Mouse (Mus musculus) stomach, embryonic 14.5 days (tissue): Measurements from ENCODE around the gene Actn4. TPM values are rescaled to one million over a fixed set of nuclear protein-coding genes. Genes with fewer than 3 reads are reported as not detected.
"Not testable (repeated sequence)": the region's sequence is repeated elsewhere in the genome, so short reads cannot be mapped to it uniquely, and the experiment has no call there.

Experiments
- ATAC-seq: fragments of 200-750 bp; cut with Nextera tagmentation; 2 replicates; pipeline ENCODE4 v1.8.0; 2017; ENCODE audit warnings: low read depth, moderate TSS enrichment; ENCODE audit not compliant: insufficient number of reproducible peaks, insufficient read depth, low FRiP score
- H3K27ac ChIP-seq: fragments of 300-500 bp; sonication (generic); 2 replicates; pipeline ENCODE4 v1.5.1; 2014; ENCODE audit warnings: mild to moderate bottlenecking, low read length, moderate library complexity, mixed read lengths
- H3K27me3 ChIP-seq: fragments of 300-500 bp; sonication (generic); 2 replicates; pipeline ENCODE4 v1.6.1; 2014; ENCODE audit warnings: low read length, control low read depth, mixed read lengths; ENCODE audit not compliant: control insufficient read depth, insufficient read depth
- H3K36me3 ChIP-seq: fragments of 300-500 bp; sonication (generic); 2 replicates; pipeline ENCODE4 v1.6.1; 2014; ENCODE audit warnings: mild to moderate bottlenecking, control low read depth, low read length, moderate library complexity, mixed read lengths; ENCODE audit not compliant: control insufficient read depth, insufficient read depth
- H3K4me1 ChIP-seq: fragments of 300-500 bp; sonication (generic); 2 replicates; pipeline ENCODE4 v1.6.1; 2014; ENCODE audit warnings: low read length, control low read depth, mixed read lengths; ENCODE audit not compliant: control insufficient read depth, insufficient read depth
- H3K4me2 ChIP-seq: fragments of 300-500 bp; sonication (generic); replicated peaks from 2 replicates; pipeline ENCODE4 v1.6.1; 2014; ENCODE audit warnings: low read depth, low read length, control low read depth
- H3K4me3 ChIP-seq: fragments of 300-500 bp; sonication (generic); 2 replicates; pipeline ENCODE4 v1.5.1; 2014; ENCODE audit warnings: low read depth, low read length, control low read depth
- H3K9ac ChIP-seq: fragments of 300-500 bp; sonication (generic); replicated peaks from 2 replicates; pipeline ENCODE4 v1.6.1; 2014; ENCODE audit warnings: low read depth, mild to moderate bottlenecking, control low read depth, low read length, moderate library complexity, mixed read lengths
- H3K9me3 ChIP-seq: fragments of 300-500 bp; sonication (generic); 2 replicates; pipeline ENCODE4 v1.6.1; 2016; ENCODE audit warnings: low read depth, low read length, control low read depth; ENCODE audit not compliant: control insufficient read depth
- WGBS: fragments of 180-500 bp; shearing (Covaris S2); extraction: QIAGEN DNeasy Blood & Tissue Kit; methylation state at CpG from one replicate; pipeline ENCODE4 v1.1.7; 2014; 5-methylcytosine and 5-hydroxymethylcytosine counted together
- polyA plus RNA-seq: library from polyadenylated mRNA; unstranded; fragments of >200 nt; fragmentation: Nextera tagmentation; extraction: Ambion mirVana; gene quantifications from 2 replicates; pipeline ENCODE4 v1.2.1, GENCODE M21; 2014

Actn4 gene
- polyA plus RNA-seq, 1 experiment from 2014 or later, result 272 TPM

DNA sequence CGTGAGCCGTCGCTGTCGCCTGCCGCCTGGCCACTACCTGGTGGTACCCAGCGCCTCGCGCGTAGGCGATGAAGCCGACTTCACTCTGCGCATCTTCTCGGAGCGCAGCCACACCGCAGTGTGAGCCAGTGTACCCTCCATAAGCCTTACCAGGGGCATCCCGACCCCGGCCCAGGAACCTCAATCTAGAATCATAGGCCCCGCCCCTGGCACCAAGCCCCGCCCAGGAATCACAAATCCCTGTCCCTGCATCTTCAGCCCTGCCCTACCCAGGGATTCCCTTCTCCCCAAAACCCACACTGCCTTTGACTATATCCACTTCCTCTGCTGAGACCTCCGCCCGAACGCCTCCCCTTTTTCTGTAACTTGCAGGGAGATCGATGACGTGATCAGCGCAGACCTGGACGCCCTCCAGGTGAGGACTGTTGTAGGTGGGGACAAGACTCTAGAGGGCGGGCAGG is 73.4 kb downstream of the Actn4 start:
- Histone ChIP-seq H3K9ac (no peak overlapping the region), H3K9me3 (no peaks in the 10 kb centered on the region), H3K27me3 (peaks cover 15% of the 10 kb centered on the region; the same call in 1 of the 2 replicates), H3K4me3 (peak overlapping the region; percentile 24), H3K4me2 (peak overlapping the region; percentile 55), H3K4me1 (peaks cover 10% of the 10 kb centered on the region), H3K36me3 (peaks cover 22% of the 10 kb centered on the region), H3K27ac (no peak overlapping the region)
- WGBS, result 2% methylated on average over 26 of the region's 27 CpGs
- no peak for ATAC-seq

- ATAC-seq, result 0 out of 2 replicates have a peak, but pooled peaks have one; percentile 42
- H3K9me3 ChIP-seq, result no peaks in the 10 kb centered on the region
- H3K36me3 ChIP-seq, result peaks cover 2% of the 10 kb centered on the region; the same call in 1 of the 2 replicates
- no peak overlapping the region for H3K4me2 ChIP-seq
- peaks cover 10% of the 10 kb centered on the region for H3K4me1 ChIP-seq
- peaks cover 15% of the 10 kb centered on the region; the same call in 1 of the 2 replicates for H3K27me3 ChIP-seq
- 16% methylated on average over 14 of the region's 14 CpGs for WGBS
- no peak overlapping the region for H3K4me3 ChIP-seq
- H3K9ac ChIP-seq, result no peak overlapping the region
- no peak overlapping the region for H3K27ac ChIP-seq
Observed at GRCm38 (mm10) chr7:28886486-28886885, 75.7 kb downstream of the Actn4 start.

- not testable (repeated sequence) for H3K9ac ChIP-seq, H3K36me3 ChIP-seq, ATAC-seq, H3K4me1 ChIP-seq, H3K27ac ChIP-seq, H3K4me2 ChIP-seq, H3K9me3 ChIP-seq, H3K4me3 ChIP-seq
- WGBS, result 84% methylated on average over 4 of the region's 4 CpGs
- H3K27me3 ChIP-seq, result peaks cover 11% of the 10 kb centered on the region; the same call in 1 of the 2 replicates
Observed at GRCm38 (mm10) chr7:28883704-28884103, 78.4 kb downstream of the Actn4 start.

DNA sequence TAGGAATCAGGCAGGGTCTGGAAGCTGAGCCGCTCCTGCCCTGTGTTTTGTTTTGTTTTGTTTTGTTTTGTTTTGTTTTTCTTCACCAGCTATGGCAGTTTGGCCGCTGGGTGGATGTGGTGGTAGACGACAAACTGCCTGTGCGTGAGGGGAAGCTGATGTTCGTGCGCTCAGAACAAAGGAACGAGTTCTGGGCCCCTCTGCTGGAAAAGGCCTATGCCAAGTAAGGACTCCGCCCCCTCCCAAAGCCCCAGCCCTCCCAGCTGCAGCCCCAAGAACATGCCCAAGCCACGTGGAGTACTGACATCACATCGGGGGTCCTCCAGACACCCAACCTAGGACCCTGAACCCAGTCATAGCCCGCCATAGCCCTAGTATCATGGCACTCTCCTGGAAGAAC is 79.1 kb downstream of the Actn4 start:
- no peak overlapping the region for H3K9ac ChIP-seq
- no peaks in the 10 kb centered on the region for H3K4me1 ChIP-seq
- WGBS, result 76% methylated on average over 11 of the region's 11 CpGs
- peaks cover 8% of the 10 kb centered on the region; the same call in 1 of the 2 replicates for H3K27me3 ChIP-seq
- no peak overlapping the region for H3K4me3 ChIP-seq
- H3K36me3 ChIP-seq, result no peaks in the 10 kb centered on the region
- H3K9me3 ChIP-seq, result no peaks in the 10 kb centered on the region
- H3K4me2 ChIP-seq, result no peak overlapping the region
- no peak for ATAC-seq
- H3K27ac ChIP-seq, result no peak overlapping the region

- 43% methylated on average over 13 of the region's 13 CpGs for WGBS
- no peak for ATAC-seq
- Histone ChIP-seq H3K27ac (no peak within 1 kb of the TSS), H3K27me3 (no peaks in the 10 kb centered on the region), H3K4me2 (no peak within 1 kb of the TSS), H3K36me3 (no peaks in the 10 kb centered on the region), H3K4me1 (no peaks in the 10 kb centered on the region), H3K4me3 (no peak within 1 kb of the TSS), H3K9ac (no peak within 1 kb of the TSS), H3K9me3 (no peaks in the 10 kb centered on the region)
Observed at GRCm38 (mm10) chr7:28881199-28881598, 80.9 kb downstream of the Actn4 start, which contains the start of gene Capn12. Capn12 (plus strand) TSS chr7:28881422.

GRCm38 (mm10) chr7:28880554-28880953 is 81.6 kb downstream of the Actn4 start:
- no peaks in the 10 kb centered on the region for H3K27me3 ChIP-seq
- H3K9me3 ChIP-seq, result no peaks in the 10 kb centered on the region
- 84% methylated on average over 10 of the region's 10 CpGs for WGBS
- no peak overlapping the region for H3K4me3 ChIP-seq
- no peaks in the 10 kb centered on the region for H3K36me3 ChIP-seq
- H3K4me1 ChIP-seq, result no peaks in the 10 kb centered on the region
- no peak for ATAC-seq
- H3K4me2 ChIP-seq, result no peak overlapping the region
- H3K27ac ChIP-seq, result no peak overlapping the region
- no peak overlapping the region for H3K9ac ChIP-seq

DNA sequence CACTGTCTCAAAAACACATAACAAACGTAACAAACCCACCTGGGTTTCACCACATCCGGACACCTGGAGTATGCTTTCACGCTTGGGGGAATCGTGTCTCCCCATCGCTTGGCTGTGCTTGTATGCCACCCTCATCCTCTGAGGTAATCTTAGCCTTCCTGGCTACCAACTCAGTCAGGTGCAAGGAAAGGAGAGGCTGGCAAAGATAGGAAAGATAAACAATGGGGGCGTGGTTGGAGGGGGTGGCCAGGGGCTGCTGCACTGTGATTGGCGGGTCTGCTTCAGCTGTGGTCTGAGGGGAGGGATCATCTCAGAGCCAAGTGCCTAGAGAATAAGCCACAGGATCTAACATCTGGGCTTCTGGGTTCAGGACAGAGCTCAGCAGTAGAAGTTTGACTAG is 82.5 kb downstream of the Actn4 start:
- H3K4me1 ChIP-seq, result no peaks in the 10 kb centered on the region
- WGBS, result 66% methylated on average over 7 of the region's 7 CpGs
- H3K27ac ChIP-seq, result no peak overlapping the region
- no peaks in the 10 kb centered on the region for H3K27me3 ChIP-seq
- no peak overlapping the region for H3K9ac ChIP-seq
- no peak overlapping the region for H3K4me2 ChIP-seq
- no peaks in the 10 kb centered on the region for H3K9me3 ChIP-seq
- H3K36me3 ChIP-seq, result no peaks in the 10 kb centered on the region
- ATAC-seq, result no peak
- H3K4me3 ChIP-seq, result no peak overlapping the region

DNA sequence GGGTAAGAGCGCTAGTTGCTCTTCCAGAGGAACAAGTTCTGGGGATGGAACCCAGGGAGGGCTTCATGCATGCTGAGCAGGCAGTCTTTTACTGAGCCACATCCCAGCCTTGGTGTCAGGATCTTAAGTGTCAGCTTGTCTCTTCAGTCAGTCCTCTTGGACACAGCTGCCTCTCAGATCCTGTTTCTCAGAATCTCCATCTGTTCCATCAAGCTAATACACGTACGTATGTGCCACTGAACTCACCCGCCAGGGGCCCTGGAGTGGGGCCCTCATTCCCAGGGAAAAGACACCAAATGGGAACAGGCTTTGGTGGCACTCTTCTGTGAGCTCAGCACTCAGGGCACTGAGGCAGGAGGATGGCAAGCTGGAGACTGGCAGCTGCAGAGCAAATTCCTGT is 84.3 kb downstream of the Actn4 start:
- Histone ChIP-seq H3K27me3 (no peaks in the 10 kb centered on the region), H3K4me2 (no peak overlapping the region), H3K4me1 (no peaks in the 10 kb centered on the region), H3K4me3 (no peak overlapping the region), H3K9ac (no peak overlapping the region), H3K27ac (no peak overlapping the region), H3K9me3 (no peaks in the 10 kb centered on the region), H3K36me3 (no peaks in the 10 kb centered on the region)
- no peak for ATAC-seq
- 76% methylated on average over 4 of the region's 4 CpGs for WGBS

DNA sequence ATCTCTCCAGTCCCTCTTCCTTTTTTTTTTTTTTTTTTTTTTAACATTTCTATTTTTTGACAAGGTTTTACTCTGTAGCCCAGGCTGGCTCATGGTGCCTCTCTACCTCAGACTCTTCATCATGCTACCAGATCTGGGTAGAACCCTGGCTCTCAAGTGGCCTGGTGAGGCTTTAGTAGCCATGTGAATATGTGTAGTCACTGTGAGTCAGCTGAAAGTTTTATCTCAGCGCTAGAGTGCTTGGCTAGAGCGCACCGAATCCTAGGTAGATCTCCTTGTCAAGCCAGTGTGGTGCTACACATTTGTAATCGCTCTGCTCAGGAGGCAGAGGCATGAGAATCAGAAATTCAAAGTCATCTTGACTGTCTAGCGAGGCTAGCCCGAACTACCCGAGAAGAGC is 85.0 kb downstream of the Actn4 start:
- H3K27ac ChIP-seq, result no peak overlapping the region
- H3K4me1 ChIP-seq, result no peaks in the 10 kb centered on the region
- H3K27me3 ChIP-seq, result no peaks in the 10 kb centered on the region
- H3K9ac ChIP-seq, result no peak overlapping the region
- WGBS, result 83% methylated on average over 7 of the region's 7 CpGs
- no peaks in the 10 kb centered on the region for H3K9me3 ChIP-seq
- no peaks in the 10 kb centered on the region for H3K36me3 ChIP-seq
- H3K4me3 ChIP-seq, result no peak overlapping the region
- ATAC-seq, result no peak
- no peak overlapping the region for H3K4me2 ChIP-seq
